Mouse (Mus musculus) stomach, postnatal 0 days (tissue): Measurements from ENCODE around the gene Gm16253.

Experiments
- CTCF ChIP-seq: IDR thresholded peaks from 2 replicates; pipeline ENCODE4 v1.5.1; 2016; ENCODE audit warnings: antibody characterized with exemption, low read depth, mild to moderate bottlenecking, moderate library complexity
- EP300 ChIP-seq: optimal IDR thresholded peaks from 2 replicates; pipeline ENCODE3; 2016; ENCODE audit warnings: antibody characterized with exemption

- TF ChIP-seq CTCF (no peak), EP300 (no peak)
Observed at GRCm38 (mm10) chr3:96564633-96565032, 12.2 kb upstream of the Gm16253 start.
